Mouse (Mus musculus) brain, adult 2 months (tissue): ENCODE measurements around the gene Cdyl2.
A peak's percentile ranks its signal among the peaks of the same experiment; 100 is the strongest.

ENCODE experiments used
- DNase-seq: peaks from one replicate; pipeline ENCODE4 v3.0.0; 2011; ENCODE audit warnings: low read depth, low spot score

The Cdyl2 gene

GRCm38 (mm10) chr8:116732684-116733647 lies at the start of gene Cdyl2:
TSS of gene Cdyl2 (minus strand) at chr8:116732991.
- peak; percentile 94 for DNase-seq

- no peak for DNase-seq
Measured at GRCm38 (mm10) chr8:116780594-116780993, 47.8 kb upstream of the Cdyl2 start.

GRCm38 (mm10) chr8:116774220-116774619 lies 41.4 kb upstream of the Cdyl2 start:
- DNase-seq: no peak

- no peak for DNase-seq
Measured at GRCm38 (mm10) chr8:116772727-116773126, 39.9 kb upstream of the Cdyl2 start.

- DNase-seq: peak; percentile 8
Measured at GRCm38 (mm10) chr8:116771797-116772343, 39.1 kb upstream of the Cdyl2 start.

- DNase-seq: no peak
Measured at GRCm38 (mm10) chr8:116770756-116771155, 38.0 kb upstream of the Cdyl2 start.

GRCm38 (mm10) chr8:116756174-116756573 lies 23.4 kb upstream of the Cdyl2 start:
- DNase-seq: no peak

- peak; percentile 60 for DNase-seq
Measured at GRCm38 (mm10) chr8:116755557-116755956, 22.8 kb upstream of the Cdyl2 start.

GRCm38 (mm10) chr8:116740726-116741125 lies 7.9 kb upstream of the Cdyl2 start:
- DNase-seq: no peak

GRCm38 (mm10) chr8:116735306-116735705 lies 2.5 kb upstream of the Cdyl2 start:
- DNase-seq: peak; percentile 73

- DNase-seq: no peak
Measured at GRCm38 (mm10) chr8:116734176-116734575, 1.4 kb upstream of the Cdyl2 start.

- no peak for DNase-seq
Measured at GRCm38 (mm10) chr8:116733648-116734014, 840 bp upstream of the Cdyl2 start.

GRCm38 (mm10) chr8:116731976-116732683 lies 661 bp downstream of the Cdyl2 start:
- DNase-seq: peak; percentile 53

- no peak for DNase-seq
Measured at GRCm38 (mm10) chr8:116721451-116721850, 11.3 kb downstream of the Cdyl2 start.

GRCm38 (mm10) chr8:116707496-116707895 lies 25.3 kb downstream of the Cdyl2 start:
- no peak for DNase-seq

- no peak for DNase-seq
Measured at GRCm38 (mm10) chr8:116702501-116702900, 30.3 kb downstream of the Cdyl2 start.

GRCm38 (mm10) chr8:116692931-116693330 lies 39.9 kb downstream of the Cdyl2 start:
- no peak for DNase-seq

GRCm38 (mm10) chr8:116689741-116690140 lies 43.0 kb downstream of the Cdyl2 start:
- no peak for DNase-seq

GRCm38 (mm10) chr8:116676174-116676573 lies 56.6 kb downstream of the Cdyl2 start:
- no peak for DNase-seq

GRCm38 (mm10) chr8:116673966-116674805 lies 58.6 kb downstream of the Cdyl2 start:
- peak; percentile 83 for DNase-seq

GRCm38 (mm10) chr8:116673493-116673892 lies 59.3 kb downstream of the Cdyl2 start:
- DNase-seq: no peak
